Mouse (Mus musculus): ENCODE results near the gene Tle2.

DNA sequence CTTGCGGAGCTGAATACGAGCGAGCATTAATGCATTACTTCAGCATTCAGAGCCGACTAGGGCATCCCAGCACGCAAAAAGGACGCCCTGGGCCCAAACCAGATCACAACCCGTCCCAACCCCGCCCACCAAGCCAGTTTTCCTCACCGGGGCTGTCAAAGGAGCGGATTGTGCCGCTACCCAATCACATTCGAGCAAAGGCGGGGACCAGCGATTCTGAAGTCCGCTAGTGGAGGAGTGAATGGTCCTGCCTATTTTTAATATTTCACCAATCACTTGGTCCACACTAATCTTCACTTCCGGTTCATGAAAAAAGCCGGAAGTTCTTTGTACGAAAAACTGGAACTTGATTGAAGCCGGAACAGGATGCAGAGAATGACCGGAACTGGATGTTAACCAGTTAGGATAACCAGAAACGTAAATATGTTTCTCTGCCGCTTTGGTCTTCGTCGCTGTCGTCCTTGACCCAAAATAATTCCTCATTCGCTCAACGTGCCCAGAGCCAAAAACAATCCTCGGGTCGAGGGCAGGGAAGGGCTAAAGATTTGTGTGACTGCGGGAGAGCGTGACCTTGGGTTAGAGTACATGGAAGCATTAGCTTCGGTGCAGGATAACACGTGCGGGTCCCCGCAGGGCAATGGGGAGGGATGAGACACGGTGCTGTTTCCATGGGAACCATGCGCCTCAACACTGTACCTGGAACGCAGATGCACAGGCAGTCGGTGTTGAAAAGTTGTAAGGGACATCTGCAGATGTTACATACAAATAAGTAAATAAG is 31.8 kb downstream of the Tle2 start, which contains the start of gene BC025920:
- peak; percentile 38; the same call in 1 of the 2 replicates for TF ChIP-seq CTCF (IDR thresholded peaks at IDR 0.05; ENCODE audit: borderline replicate concordance, control insufficient read depth, extremely low read depth, insufficient read depth, low read length, poor library complexity)
- peak; percentile 48 for TF ChIP-seq POLR2A (IDR thresholded peaks at IDR 0.05; ENCODE audit: control insufficient read depth, extremely low read depth, insufficient read depth, low read length, poor library complexity)
